Comparison of ENCODE assay signal across 8 mouse cellular contexts in genomic region chr11:118742762-118743161, GRCm38 (mm10).
DNase-seq lines count a peak whose midpoint lies in the region; ATAC-seq and TF ChIP-seq lines count a peak whose summit lies in the region.

No protein-coding gene starts in this region.

- peaks cover 68% of the 10 kb centered on the region for H3K27me3 ChIP-seq in heart, embryonic 12.5 days (replicated peaks)
- no peaks in the 10 kb centered on the region for H3K27me3 ChIP-seq in forebrain, postnatal 0 days (ENCODE audit: insufficient read depth, low read length)

- no peak for ATAC-seq in heart, embryonic 12.5 days (ENCODE audit: insufficient number of reproducible peaks, low FRiP score)
- no peak for ATAC-seq in forebrain, postnatal 0 days

- no peaks in the 10 kb centered on the region for H3K9me3 ChIP-seq in heart, embryonic 12.5 days (replicated peaks)
- no peaks in the 10 kb centered on the region for H3K9me3 ChIP-seq in forebrain, postnatal 0 days (ENCODE audit: low read length)

- WGBS in heart, embryonic 12.5 days = 11% methylated on average over 3 of the region's 3 CpGs
- WGBS in forebrain, postnatal 0 days = 33% methylated on average over 3 of the region's 3 CpGs

- H3K9ac ChIP-seq in heart, embryonic 12.5 days = no peak overlapping the region
- no peak overlapping the region for H3K9ac ChIP-seq in forebrain, postnatal 0 days

- H3K4me2 ChIP-seq in heart, embryonic 12.5 days = no peak overlapping the region
- H3K4me2 ChIP-seq in forebrain, postnatal 0 days (ENCODE audit: low read depth) = no peak overlapping the region

- H3K27ac ChIP-seq in heart, embryonic 12.5 days (ENCODE audit: poor library complexity, severe bottlenecking) = no peak overlapping the region
- no peak overlapping the region for H3K27ac ChIP-seq in forebrain, postnatal 0 days (ENCODE audit: low read depth, low read length)

- peak; percentile 34 to 62 for DNase-seq in heart, postnatal 14 days
- DNase-seq in right cerebral cortex, adult 18-20 months = peak; percentile 62
- DNase-seq in right cerebral cortex, postnatal 36 days (ENCODE audit: low spot score in 2 of 2) = no peak
- peak; percentile 81 for DNase-seq in brain, adult 2 months (ENCODE audit: low read depth, low spot score)
- DNase-seq in forebrain, postnatal 0 days = peak; percentile 82
- peak; percentile 54 for DNase-seq in naive thymus-derived CD4-positive, alpha-beta T cell, adult 2 months (ENCODE audit: low read depth)
- DNase-seq in left cerebral cortex, postnatal 10 days (ENCODE audit: extremely low spot score in 1 of 2, low spot score in 2 of 2) = no peak

- intact Hi-C loops in heart, postnatal 14 days (cut with DNase I) = loop anchor here (5.0 kb wide), 1 partner anchor 235 kb away; no protein-coding TSS in a partner anchor
- intact Hi-C loops in left cerebral cortex, postnatal 10 days (cut with DNase I) = loop anchor here (5.0 kb wide), 1 partner anchor 235 kb away; no protein-coding TSS in a partner anchor

- H3K4me3 ChIP-seq in heart, embryonic 12.5 days = no peak overlapping the region
- no peak overlapping the region for H3K4me3 ChIP-seq in forebrain, postnatal 0 days (ENCODE audit: low read depth, low read length)

- TF ChIP-seq CTCF in forebrain, postnatal 0 days (IDR thresholded peaks at IDR 0.05; ENCODE audit: low read depth) = peak; percentile 88

- peaks cover 6% of the 10 kb centered on the region for H3K4me1 ChIP-seq in heart, embryonic 12.5 days (replicated peaks)
- peaks cover 22% of the 10 kb centered on the region for H3K4me1 ChIP-seq in forebrain, postnatal 0 days (ENCODE audit: insufficient read depth)

- no peaks in the 10 kb centered on the region for H3K36me3 ChIP-seq in heart, embryonic 12.5 days
- H3K36me3 ChIP-seq in forebrain, postnatal 0 days (ENCODE audit: insufficient read depth) = no peaks in the 10 kb centered on the region

Comparison
In these comparisons a context has a peak if more than half of its experiments do, and no peak if none do; other contexts are left out.
1. DNase-seq: peak in heart, postnatal 14 days (2 of 2), right cerebral cortex, adult 18-20 months (single experiment), brain, adult 2 months (single experiment), forebrain, postnatal 0 days (single experiment) and naive thymus-derived CD4-positive, alpha-beta T cell, adult 2 months (single experiment); none in right cerebral cortex, postnatal 36 days (0 of 2) and left cerebral cortex, postnatal 10 days (0 of 2).